In the genomic region with DNA sequence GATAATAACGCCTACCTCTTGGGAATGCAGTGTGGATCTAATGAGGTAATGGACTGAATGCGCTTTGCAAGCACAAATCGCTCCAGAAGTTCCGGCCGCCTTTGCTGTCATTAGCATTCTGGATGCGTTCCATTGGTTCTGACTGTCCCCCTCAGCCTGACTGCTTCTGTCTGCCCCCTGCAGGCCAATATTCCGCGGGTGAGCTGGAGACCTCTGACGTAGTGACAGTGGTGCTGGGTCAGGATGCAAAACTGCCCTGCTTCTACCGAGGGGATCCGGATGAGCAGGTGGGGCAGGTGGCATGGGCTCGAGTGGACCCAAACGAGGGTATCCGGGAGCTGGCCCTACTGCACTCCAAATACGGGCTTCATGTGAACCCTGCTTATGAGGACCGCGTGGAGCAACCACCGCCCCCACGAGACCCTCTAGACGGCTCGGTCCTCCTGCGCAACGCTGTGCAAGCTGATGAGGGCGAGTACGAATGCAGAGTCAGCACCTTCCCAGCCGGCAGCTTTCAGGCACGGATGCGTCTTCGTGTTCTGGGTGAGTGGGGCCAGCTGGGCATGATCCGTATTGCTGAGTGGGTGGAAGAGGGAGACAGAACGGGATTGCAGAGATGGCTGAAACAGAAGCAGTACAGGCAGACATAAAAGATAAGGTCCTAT, we compare ENCODE assay signal across 1 mouse cellular context.
TF ChIP-seq lines count a peak whose summit lies in the region.

No protein-coding gene starts in this region.

TF ChIP-seq in MEL, 35 proteins besides CTCF, POLR2A, EP300 and RAD21 (continued from another document):
- peak; percentile 56 for TF ChIP-seq SMC3 (IDR thresholded peaks at IDR 0.05; ENCODE audit: low read depth, low read length)
TF ChIP-seq in MEL: peak in this region for 1.
